Comparison of ENCODE assay signal across 8 mouse cellular contexts in the genomic region with DNA sequence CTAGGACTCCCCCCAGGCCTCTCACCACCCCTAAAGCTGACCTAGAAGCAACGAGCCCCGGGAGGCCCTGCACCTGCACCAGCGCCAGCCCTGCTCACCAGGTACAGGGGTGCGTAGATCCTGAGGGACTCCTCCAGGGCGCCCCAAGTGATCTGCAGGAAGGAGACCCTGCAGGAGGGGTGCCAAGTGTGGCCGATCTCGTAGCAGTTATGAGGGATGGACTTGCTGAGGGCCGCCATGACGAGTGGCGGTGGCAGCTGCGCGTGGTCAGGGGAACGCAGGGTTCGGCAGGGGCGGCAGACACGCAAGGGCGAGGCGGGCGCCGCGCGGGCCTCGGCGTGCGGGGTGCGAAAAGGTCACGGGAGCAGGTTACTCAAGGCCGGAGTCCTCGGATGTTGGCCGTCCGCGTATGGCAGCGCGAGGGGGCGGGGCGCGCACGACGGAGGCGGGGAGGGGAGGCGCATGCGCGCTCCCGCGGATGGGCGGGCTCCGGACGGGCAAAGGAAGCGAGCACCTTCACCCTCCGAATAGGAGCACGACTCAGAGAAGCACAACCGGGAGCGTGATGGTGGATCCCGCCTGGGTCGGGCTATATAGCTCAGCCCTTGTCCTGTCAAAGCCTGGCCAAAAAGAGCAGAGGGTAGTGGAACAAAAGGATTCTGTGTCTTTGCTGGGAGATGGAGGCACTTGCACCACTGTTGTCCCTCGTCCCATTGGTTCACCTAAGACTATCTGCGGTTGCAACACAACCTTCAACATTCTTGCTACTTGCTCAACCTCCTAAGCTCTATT.
DNase-seq lines count a peak whose midpoint lies in the region; ATAC-seq lines count a peak whose summit lies in the region.

No protein-coding gene starts in this region.

- peak; percentile 96 for ATAC-seq in hindbrain, embryonic 16.5 days

- no peaks in the 10 kb centered on the region for H3K27me3 ChIP-seq in hindbrain, embryonic 16.5 days (replicated peaks; ENCODE audit: control insufficient read depth, insufficient read depth, low read length)

- H3K9me3 ChIP-seq in hindbrain, embryonic 16.5 days (ENCODE audit: control insufficient read depth, low read length), result no peaks in the 10 kb centered on the region

- H3K36me3 ChIP-seq in hindbrain, embryonic 16.5 days (ENCODE audit: control insufficient read depth, insufficient read depth, low read length), result no peaks in the 10 kb centered on the region
- H3K36me3 ChIP-seq in macrophage (ENCODE audit: inconsistent target), result no peaks in the 10 kb centered on the region

- H3K4me3 ChIP-seq in hindbrain, embryonic 16.5 days (ENCODE audit: low read length), result peak overlapping the region; percentile 97
- peak overlapping the region; percentile 95 for H3K4me3 ChIP-seq in macrophage (ENCODE audit: inconsistent target)

- DNase-seq in R1 (ENCODE audit: low read depth, low spot score), result peak; percentile 87
- peak; percentile 96 to 97 for DNase-seq in cerebellum, postnatal 25 days
- peak; percentile 93 for DNase-seq in frontal cortex, postnatal 36 days (ENCODE audit: low spot score in 2 of 2)
- DNase-seq in left cerebral cortex, adult 18-20 months (ENCODE audit: low spot score in 2 of 2), result peak; percentile 90 to 94
- peak; percentile 93 for DNase-seq in right cerebral cortex, adult 18-20 months
- peak; percentile 58 for DNase-seq in urinary bladder, postnatal 10 days (ENCODE audit: low spot score)

- peak overlapping the region; percentile 83 for H3K27ac ChIP-seq in hindbrain, embryonic 16.5 days (ENCODE audit: low read depth, low read length)
- H3K27ac ChIP-seq in macrophage, result peak overlapping the region; percentile 83

- H3K79me2 ChIP-seq in macrophage (ENCODE audit: inconsistent target), result peaks cover 49% of the 10 kb centered on the region

- peak overlapping the region; percentile 93 for H3K9ac ChIP-seq in hindbrain, embryonic 16.5 days (ENCODE audit: low read depth, low read length)

- peaks cover 28% of the 10 kb centered on the region for H3K4me1 ChIP-seq in hindbrain, embryonic 16.5 days (ENCODE audit: control insufficient read depth, insufficient read depth, low read depth, low read length)

- H3K4me2 ChIP-seq in hindbrain, embryonic 16.5 days (ENCODE audit: low read length), result peak overlapping the region; percentile 80

- whole genome bisulfite sequencing in hindbrain, embryonic 16.5 days, result under 1% methylated on average over 45 of the region's 57 CpGs
- WGBS in macrophage (ENCODE audit: missing documents), result under 1% methylated on average over 57 of the region's 57 CpGs

Comparison
In these comparisons a context has a peak if more than half of its experiments do, and no peak if none do; other contexts are left out.
1. Peak in every context shown above with its lines: DNase-seq, ATAC-seq, H3K4me3 ChIP-seq and H3K27ac ChIP-seq.